Mouse (Mus musculus) E14TG2a.4 (cell line): ENCODE measurements around the gene Odf3l2.

Experiments
- CTCF ChIP-seq: conservative IDR thresholded peaks from 2 replicates; pipeline ENCODE4 v1.5.1; 2014; ENCODE audit warnings: low read length
- NANOG ChIP-seq: IDR thresholded peaks from 2 replicates; pipeline ENCODE4 v1.6.1; 2014; ENCODE audit warnings: borderline replicate concordance, low read length, mixed read lengths

DNA sequence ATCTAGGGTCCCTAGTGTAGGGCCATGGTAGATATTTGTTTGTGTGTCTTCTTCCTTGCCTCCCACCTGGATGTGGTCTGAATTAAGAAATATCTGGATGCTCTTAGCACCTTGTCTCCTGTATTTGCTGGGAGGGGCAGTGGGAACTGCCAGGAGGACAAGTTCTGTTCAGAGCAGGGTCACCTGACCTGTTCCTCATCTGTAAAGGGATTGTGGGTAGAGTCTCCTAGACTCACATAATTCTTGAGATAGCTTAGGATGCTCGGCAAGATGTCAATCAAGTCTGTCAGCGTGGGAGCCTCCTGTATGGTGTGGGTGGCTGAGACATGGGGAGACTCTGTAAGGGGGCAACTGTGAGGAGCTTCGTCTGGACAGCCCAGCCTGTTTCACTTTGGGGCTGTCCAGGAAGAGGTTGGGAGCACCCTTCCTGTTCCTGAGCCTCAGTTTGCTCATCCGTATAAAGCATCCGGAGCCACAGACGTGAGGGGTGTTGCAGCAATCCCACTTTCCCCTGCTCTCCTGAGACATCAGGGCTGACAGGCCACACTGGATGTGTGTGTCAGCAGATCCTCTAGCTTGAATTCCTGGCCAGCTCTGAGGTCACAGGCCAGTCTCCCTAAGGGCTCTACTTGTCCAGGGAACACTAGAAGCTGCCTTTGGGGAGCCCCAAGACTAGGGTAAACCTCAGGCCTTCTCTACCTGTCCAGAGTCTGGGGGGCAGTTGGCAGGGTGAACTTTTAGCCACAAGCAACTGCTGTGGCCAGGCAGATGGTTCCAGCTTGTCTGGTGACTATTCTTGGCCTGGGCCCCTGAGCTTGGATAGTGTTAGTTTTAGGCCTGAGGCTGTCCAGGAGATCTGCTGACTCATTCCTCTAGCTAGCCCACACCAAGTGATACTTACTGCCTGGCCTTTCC, 38.4 kb upstream of the Odf3l2 start:
- TF ChIP-seq NANOG: no peak
- no peak for TF ChIP-seq CTCF
